Mouse (Mus musculus): ENCODE results near the gene Slc38a1. TPM values are rescaled to one million over a fixed set of nuclear protein-coding genes. Genes with fewer than 3 reads are reported as not detected.

The Slc38a1 gene
- polyA plus RNA-seq, 1 experiment from 2014 or later, result 62.0 TPM

DNA sequence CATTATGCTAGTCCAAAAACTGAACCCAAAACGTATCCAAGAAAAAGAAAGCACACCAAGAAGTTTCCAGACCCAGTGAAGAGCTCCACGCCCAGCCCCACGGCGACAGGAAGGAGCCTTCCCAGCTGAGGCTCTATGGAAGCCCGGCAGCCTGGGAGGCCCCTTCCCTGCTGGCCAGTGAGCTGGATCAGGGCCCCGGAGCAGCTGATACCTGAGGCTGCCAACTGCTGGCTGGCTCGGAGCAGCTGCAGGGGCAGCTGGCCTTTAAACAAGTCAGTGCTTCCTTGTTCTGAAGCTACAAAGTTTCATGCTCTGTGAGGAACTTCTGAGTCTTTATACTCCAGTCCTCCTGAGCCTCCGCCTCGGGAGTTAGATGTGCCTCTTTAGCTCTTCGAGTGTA lies 38.4 kb downstream of the Slc38a1 start:
- H3K9me3 ChIP-seq, result no peaks in the 10 kb centered on the region
- H3K4me1 ChIP-seq, result peaks cover 33% of the 10 kb centered on the region
- H3K4me2 ChIP-seq, result no peak overlapping the region
- WGBS, result 48% methylated on average over 10 of the region's 10 CpGs
- H3K36me3 ChIP-seq, result 0 out of 2 replicates have a peak, but pooled peaks cover 8% of the 10 kb centered on the region
- H3K27me3 ChIP-seq, result no peaks in the 10 kb centered on the region
- H3K27ac ChIP-seq, result peak overlapping the region; percentile 47; the same call in 1 of the 2 replicates
- ATAC-seq (ENCODE audit: borderline replicate concordance, extremely low read depth, low FRiP score, low TSS enrichment), result peak; percentile 64; the same call in 1 of the 2 replicates
- no peak overlapping the region for H3K9ac ChIP-seq
- no peak overlapping the region for H3K4me3 ChIP-seq

DNA sequence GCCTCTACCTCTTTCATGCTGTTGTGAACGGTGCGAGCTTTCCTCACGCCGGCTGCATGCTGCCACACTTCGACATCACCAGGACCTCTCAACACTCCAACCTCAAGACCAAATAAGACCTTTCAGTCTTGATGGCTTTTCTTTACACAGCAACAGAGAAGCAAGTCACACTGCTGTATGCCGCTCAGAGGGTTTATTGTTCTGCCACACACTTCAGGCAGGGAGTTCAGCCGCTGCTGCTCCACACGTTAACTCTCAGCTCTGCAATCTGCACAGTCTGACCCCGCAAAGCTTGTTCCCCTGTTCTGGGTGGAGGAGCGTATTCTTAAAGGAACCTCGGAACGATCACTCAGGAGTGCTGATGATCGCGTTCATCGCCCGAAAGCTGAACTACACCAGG lies 40.7 kb downstream of the Slc38a1 start:
- Histone ChIP-seq H3K4me1 (peaks cover 41% of the 10 kb centered on the region), H3K4me3 (no peak overlapping the region), H3K4me2 (no peak overlapping the region), H3K36me3 (0 out of 2 replicates have a peak, but pooled peaks cover 6% of the 10 kb centered on the region), H3K27ac (peak overlapping the region; percentile 52), H3K9me3 (no peaks in the 10 kb centered on the region), H3K9ac (no peak overlapping the region), H3K27me3 (no peaks in the 10 kb centered on the region)
- peak; percentile 50; the same call in 1 of the 2 replicates for ATAC-seq (ENCODE audit: borderline replicate concordance, extremely low read depth, low FRiP score, low TSS enrichment)
- WGBS, result 61% methylated on average over 16 of the region's 16 CpGs

DNA sequence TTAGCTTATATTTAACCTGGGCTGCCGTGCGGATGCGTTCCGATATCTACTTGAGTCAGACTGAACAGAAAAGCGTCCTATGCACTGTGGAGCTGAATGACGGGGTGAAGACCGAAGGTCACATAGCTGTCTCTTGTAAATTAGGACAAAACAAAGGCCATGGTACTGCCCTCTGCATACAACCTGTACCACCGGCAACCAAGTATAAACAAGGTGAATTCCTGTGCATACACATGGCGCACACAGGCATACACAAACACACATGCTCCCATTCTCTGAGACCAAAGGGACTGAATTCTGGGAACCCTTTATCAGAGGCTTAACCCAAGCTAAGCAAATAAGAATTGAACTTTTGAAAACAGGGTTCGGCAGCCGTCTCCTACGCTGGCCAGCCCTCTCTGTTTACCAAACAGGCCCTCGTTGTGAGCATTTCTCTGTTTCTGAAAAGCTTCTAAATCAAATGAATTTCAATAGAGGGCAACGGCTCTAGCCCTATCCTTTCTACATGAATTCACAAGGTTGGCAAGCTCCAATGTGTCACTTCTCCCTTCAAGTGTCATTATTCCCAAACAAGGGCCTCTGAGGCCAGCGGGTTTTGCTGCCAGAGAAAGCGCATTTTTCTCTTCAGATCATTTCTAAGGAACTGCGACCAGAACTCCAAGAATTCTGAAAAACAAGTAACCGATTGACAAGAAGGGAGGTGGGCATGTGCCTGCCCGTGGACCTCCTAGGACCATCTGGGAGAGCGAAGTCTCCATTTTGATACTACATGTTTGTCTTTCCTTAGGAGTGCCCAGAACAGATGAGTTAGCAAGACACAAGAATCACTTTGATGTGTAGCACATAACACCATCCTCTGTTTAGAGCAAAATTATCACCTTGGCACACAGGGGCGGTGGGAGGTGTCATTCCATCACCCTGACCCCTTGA lies 42.6 kb downstream of the Slc38a1 start:
- WGBS, result 70% methylated on average over 21 of the region's 21 CpGs
- no peak for ATAC-seq (ENCODE audit: borderline replicate concordance, extremely low read depth, low FRiP score, low TSS enrichment)

DNA sequence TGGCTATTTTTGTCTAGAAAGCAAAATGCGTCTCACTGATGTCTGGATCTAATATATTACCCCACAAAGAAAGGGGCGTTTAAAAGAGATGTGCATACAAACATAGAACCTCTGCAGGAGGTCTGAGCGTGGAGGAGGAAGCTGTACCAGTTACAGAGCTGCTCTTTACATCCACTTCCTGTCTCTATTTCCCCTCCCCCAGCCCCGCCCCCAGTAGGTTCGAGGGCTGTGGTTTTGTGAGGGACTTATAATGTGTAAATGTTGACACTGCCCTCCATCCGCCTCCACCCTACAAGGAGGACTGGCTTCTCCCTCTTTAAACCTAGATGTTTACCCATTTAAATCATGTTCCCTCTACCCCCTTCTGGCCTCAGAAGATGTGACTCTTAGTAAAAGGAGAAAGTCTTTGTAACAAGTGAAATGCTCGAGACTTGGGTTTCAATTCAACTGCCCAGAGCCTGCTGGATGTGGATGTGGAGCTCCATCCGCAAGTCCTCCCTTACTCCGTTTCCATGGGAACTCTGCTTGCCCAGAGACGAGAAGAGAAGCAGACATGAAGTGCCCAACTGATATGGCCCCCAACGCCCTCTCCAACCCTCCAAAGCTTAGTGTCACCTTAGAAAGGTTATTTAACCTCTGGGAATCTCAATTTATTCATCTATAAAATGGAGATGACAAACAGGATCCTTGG lies 43.7 kb downstream of the Slc38a1 start:
- ATAC-seq (ENCODE audit: borderline replicate concordance, extremely low read depth, low FRiP score, low TSS enrichment), result 0 out of 2 replicates have a peak, but pooled peaks have one; percentile 64
- Histone ChIP-seq H3K4me2 (no peak overlapping the region), H3K9me3 (no peaks in the 10 kb centered on the region), H3K4me3 (no peak overlapping the region), H3K27me3 (no peaks in the 10 kb centered on the region), H3K9ac (no peak overlapping the region), H3K4me1 (peaks cover 37% of the 10 kb centered on the region), H3K27ac (peak overlapping the region; percentile 39), H3K36me3 (no peaks in the 10 kb centered on the region)
- 38% methylated on average over 11 of the region's 11 CpGs for WGBS

More for the DNA sequence above, 42.6 kb downstream of the Slc38a1 start:
- Histone ChIP-seq H3K9me3 (no peaks in the 10 kb centered on the region), H3K4me2 (no peak overlapping the region), H3K36me3 (no peaks in the 10 kb centered on the region), H3K4me3 (no peak overlapping the region), H3K9ac (no peak overlapping the region), H3K4me1 (peaks cover 41% of the 10 kb centered on the region), H3K27me3 (no peaks in the 10 kb centered on the region), H3K27ac (peak overlapping the region; percentile 44; the same call in 1 of the 2 replicates)

DNA sequence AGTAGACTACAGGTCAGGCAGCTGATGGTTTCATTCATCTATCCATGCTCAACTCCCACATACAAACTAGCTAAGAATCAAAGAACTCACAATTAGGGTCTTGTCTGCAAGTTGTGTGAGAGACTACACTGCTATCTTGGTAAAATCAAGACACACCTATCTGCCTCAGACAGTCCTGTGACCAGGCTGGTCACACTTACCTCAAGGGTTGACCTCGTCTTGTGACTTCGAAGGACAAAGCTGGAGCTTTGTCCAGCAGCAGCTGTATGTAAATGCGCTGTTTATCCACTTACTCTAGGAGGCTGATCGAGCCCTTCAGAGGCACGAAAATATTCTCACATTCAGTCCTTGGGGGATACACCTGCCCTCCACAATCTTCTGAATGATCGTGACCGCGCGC lies 45.6 kb downstream of the Slc38a1 start:
- Histone ChIP-seq H3K9ac (no peak overlapping the region), H3K9me3 (no peaks in the 10 kb centered on the region), H3K4me3 (no peak overlapping the region), H3K4me2 (no peak overlapping the region), H3K4me1 (peaks cover 32% of the 10 kb centered on the region; the same call in 1 of the 2 replicates), H3K27ac (no peak overlapping the region), H3K36me3 (no peaks in the 10 kb centered on the region), H3K27me3 (no peaks in the 10 kb centered on the region)
- no peak for ATAC-seq (ENCODE audit: borderline replicate concordance, extremely low read depth, low FRiP score, low TSS enrichment)
- WGBS, result 91% methylated on average over 9 of the region's 9 CpGs

DNA sequence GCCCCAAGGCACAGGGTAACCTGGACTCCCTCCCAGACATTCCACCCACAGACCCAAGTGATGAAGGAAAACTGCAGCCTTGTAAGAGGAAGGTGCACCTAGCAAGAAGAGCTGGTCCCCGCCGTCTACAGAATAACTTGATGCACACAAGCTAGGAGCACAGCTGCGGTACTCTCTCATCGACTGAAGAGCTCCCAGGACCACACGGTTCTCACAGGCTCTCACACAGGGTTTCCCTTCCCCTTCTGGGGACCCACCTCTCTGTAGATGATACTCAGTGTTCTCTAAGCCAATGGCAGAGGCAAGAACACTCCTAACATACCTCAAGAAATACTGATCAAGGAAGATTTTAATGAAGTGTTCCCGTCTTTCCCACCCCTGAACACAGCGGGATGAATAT lies 48.4 kb downstream of the Slc38a1 start:
- 85% methylated on average over 7 of the region's 7 CpGs for WGBS
- no peak overlapping the region for H3K4me2 ChIP-seq
- no peak overlapping the region for H3K9ac ChIP-seq
- ATAC-seq (ENCODE audit: borderline replicate concordance, extremely low read depth, low FRiP score, low TSS enrichment), result no peak
- peaks cover 10% of the 10 kb centered on the region; the same call in 1 of the 2 replicates for H3K36me3 ChIP-seq
- peak overlapping the region; percentile 59 for H3K27ac ChIP-seq
- H3K4me3 ChIP-seq, result no peak overlapping the region
- no peaks in the 10 kb centered on the region for H3K9me3 ChIP-seq
- peaks cover 16% of the 10 kb centered on the region; the same call in 1 of the 2 replicates for H3K4me1 ChIP-seq
- H3K27me3 ChIP-seq, result no peaks in the 10 kb centered on the region

DNA sequence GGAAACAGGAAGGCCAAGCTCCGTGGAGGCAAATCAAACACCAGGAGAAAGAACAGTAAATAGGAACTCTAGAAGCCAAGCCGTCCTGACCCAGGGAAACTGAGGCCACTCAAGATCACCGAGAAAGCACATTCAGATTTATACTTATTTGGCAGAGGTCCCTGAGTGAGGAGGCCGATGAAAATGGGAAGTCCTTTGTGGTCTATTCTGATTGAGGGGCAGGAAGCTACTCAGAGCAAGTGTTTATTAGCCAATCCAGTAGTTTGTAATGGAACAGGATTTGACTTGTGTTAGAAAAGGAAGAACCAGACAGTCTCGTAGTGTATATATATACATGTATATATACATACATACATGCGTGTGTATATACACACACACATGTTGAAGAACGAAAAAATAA lies 48.8 kb downstream of the Slc38a1 start:
- Histone ChIP-seq H3K9ac (no peak overlapping the region), H3K27ac (peak overlapping the region; percentile 59), H3K4me2 (no peak overlapping the region), H3K4me1 (peaks cover 12% of the 10 kb centered on the region; the same call in 1 of the 2 replicates), H3K9me3 (no peaks in the 10 kb centered on the region), H3K4me3 (no peak overlapping the region), H3K36me3 (peaks cover 10% of the 10 kb centered on the region; the same call in 1 of the 2 replicates), H3K27me3 (no peaks in the 10 kb centered on the region)
- no peak for ATAC-seq (ENCODE audit: borderline replicate concordance, extremely low read depth, low FRiP score, low TSS enrichment)
- 61% methylated on average over 7 of the region's 7 CpGs for WGBS

DNA sequence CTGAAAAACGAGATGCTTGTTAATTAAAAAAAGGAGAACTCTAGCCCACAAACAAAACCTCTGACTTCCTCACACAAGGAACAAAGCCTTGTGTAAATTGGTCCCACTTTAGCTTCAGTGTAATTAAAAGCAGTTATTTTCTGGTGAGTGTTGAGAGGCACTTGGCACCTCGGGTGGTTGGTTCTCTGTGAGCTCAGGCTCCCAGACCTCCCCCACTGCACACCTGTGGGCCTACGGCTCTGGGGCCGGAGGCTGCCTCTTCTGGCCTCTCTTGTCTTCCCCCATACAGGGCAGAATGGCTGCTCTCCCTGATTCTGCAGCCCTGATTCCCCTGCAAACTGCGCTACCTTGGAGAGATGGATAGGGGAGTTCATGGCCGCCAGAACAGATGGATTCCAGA lies 49.3 kb downstream of the Slc38a1 start:
- Histone ChIP-seq H3K9me3 (no peaks in the 10 kb centered on the region), H3K9ac (no peak overlapping the region), H3K4me2 (no peak overlapping the region), H3K27ac (peak overlapping the region; percentile 59), H3K4me3 (no peak overlapping the region), H3K36me3 (peaks cover 10% of the 10 kb centered on the region; the same call in 1 of the 2 replicates), H3K4me1 (peaks cover 8% of the 10 kb centered on the region; the same call in 1 of the 2 replicates), H3K27me3 (no peaks in the 10 kb centered on the region)
- ATAC-seq (ENCODE audit: borderline replicate concordance, extremely low read depth, low FRiP score, low TSS enrichment), result no peak
- 62% methylated on average over 6 of the region's 6 CpGs for WGBS

DNA sequence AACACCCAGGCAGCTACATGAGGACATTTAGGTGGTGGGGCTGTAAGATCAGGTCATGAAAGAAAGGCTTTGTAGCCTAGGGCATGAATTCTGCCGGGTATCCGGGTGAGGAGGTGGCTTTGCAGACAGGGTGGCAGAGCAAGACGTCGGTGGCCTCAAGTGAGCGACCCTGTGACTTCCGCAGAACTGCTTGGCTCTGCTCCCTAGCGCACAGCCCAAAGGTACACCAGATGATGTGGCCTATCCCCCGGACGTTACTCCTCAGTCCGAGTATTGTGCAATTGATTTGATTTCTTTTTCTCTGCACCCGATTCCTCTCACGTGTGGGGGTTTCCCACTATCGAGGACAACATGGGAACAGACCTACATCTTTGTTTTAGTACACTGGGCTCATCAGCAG lies 49.7 kb downstream of the Slc38a1 start:
- 68% methylated on average over 13 of the region's 13 CpGs for WGBS
- H3K4me1 ChIP-seq, result peaks cover 8% of the 10 kb centered on the region; the same call in 1 of the 2 replicates
- H3K27me3 ChIP-seq, result no peaks in the 10 kb centered on the region
- H3K9ac ChIP-seq, result no peak overlapping the region
- H3K4me3 ChIP-seq, result no peak overlapping the region
- no peaks in the 10 kb centered on the region for H3K9me3 ChIP-seq
- H3K27ac ChIP-seq, result peak overlapping the region; percentile 59; the same call in 1 of the 2 replicates
- H3K36me3 ChIP-seq, result peaks cover 11% of the 10 kb centered on the region
- ATAC-seq (ENCODE audit: borderline replicate concordance, extremely low read depth, low FRiP score, low TSS enrichment), result no peak
- H3K4me2 ChIP-seq, result no peak overlapping the region

DNA sequence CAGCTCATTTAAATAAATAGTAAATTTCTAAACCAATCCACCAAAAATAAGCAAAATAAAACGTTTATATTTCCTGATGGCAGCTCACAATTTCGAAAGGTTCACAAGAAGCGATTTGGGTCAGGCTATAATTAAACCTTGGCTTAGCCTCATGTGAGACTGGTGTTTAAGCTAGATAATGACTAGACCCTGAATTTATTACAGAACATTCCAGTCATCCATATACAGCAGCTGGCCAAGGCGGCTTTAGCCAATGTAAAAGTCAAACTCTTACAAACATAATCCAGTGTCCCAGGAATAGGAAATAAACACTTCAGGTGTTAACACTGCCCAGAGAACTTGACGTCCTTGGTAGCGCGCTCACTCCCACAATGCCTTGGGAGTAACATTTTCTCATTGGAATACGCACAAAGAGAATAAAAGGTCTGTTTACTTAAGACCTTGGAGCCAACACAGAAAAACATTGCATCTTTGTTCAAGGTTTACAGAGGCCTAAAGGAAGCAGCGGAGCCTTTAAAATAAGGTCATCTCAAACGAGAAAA lies 50.8 kb downstream of the Slc38a1 start:
- Histone ChIP-seq H3K9me3 (no peaks in the 10 kb centered on the region), H3K36me3 (peaks cover 22% of the 10 kb centered on the region), H3K9ac (no peak overlapping the region), H3K27me3 (no peaks in the 10 kb centered on the region), H3K4me3 (no peak overlapping the region), H3K27ac (no peak overlapping the region), H3K4me2 (no peak overlapping the region), H3K4me1 (peaks cover 8% of the 10 kb centered on the region; the same call in 1 of the 2 replicates)
- 62% methylated on average over 10 of the region's 10 CpGs for WGBS
- ATAC-seq (ENCODE audit: borderline replicate concordance, extremely low read depth, low FRiP score, low TSS enrichment), result no peak

DNA sequence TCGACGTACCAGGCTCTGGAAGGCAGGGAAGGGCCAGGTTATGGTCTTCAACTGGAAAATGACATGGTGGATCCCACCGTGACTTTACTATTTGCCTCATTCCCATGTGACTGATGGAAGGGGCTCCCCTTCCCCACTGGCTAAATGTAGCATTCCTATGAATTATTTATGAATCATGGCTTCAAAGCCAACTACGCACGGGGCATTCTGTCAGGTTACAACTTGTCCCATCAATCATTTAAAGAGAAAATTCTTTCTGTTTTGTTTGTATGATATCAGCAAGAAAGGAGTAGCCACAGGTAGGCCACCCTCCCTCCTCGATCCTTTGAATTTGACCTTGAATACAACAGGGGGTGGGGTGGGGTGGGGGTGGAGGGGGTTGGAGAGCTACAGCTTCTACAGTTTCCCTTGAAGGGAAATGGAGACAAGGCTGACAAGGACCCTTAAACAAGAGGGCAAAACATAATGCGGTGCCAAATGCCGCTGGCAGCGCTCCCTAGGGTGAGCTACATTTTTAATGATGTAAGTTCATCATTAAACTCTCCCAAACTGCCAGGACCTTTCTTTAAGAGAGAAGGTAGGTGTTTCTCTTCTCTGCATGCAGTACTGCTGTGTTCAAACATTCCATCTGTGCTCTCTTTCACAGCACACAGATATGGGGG lies 53.6 kb downstream of the Slc38a1 start:
- 84% methylated on average over 9 of the region's 9 CpGs for WGBS
- Histone ChIP-seq H3K4me1 (peaks cover 7% of the 10 kb centered on the region; the same call in 1 of the 2 replicates), H3K27me3 (no peaks in the 10 kb centered on the region), H3K9ac (no peak overlapping the region), H3K4me3 (no peak overlapping the region), H3K36me3 (peaks cover 45% of the 10 kb centered on the region), H3K27ac (no peak overlapping the region), H3K9me3 (no peaks in the 10 kb centered on the region), H3K4me2 (no peak overlapping the region)
- no peak for ATAC-seq (ENCODE audit: borderline replicate concordance, extremely low read depth, low FRiP score, low TSS enrichment)

Data from lung, embryonic 15.5 days (tissue).